ENCODE assay signal across 8 mouse cellular contexts in genomic region chr7:99828083-99828570, GRCm38 (mm10). TPM values are rescaled to one million over a fixed set of nuclear protein-coding genes. Genes with fewer than 3 reads are reported as not detected.
DNase-seq lines count a peak whose midpoint lies in the region; ATAC-seq and TF ChIP-seq lines count a peak whose summit lies in the region.

Gene Neu3, minus strand, starts transcription at chr7:99828417.

- H3K4me1 ChIP-seq in hindbrain, embryonic 10.5 days (replicated peaks): peaks cover 13% of the 10 kb centered on the region
- peaks cover 2% of the 10 kb centered on the region; the same call in 1 of the 2 replicates for H3K4me1 ChIP-seq in lung, postnatal 0 days (ENCODE audit: insufficient read depth, low read depth, low read length)

- H3K36me3 ChIP-seq in hindbrain, embryonic 10.5 days: no peaks in the 10 kb centered on the region
- H3K36me3 ChIP-seq in lung, postnatal 0 days (ENCODE audit: insufficient read depth, low read length): no peaks in the 10 kb centered on the region

- peak within 1 kb of the TSS; percentile 40 for H3K9ac ChIP-seq in lung, postnatal 0 days (replicated peaks; ENCODE audit: low read depth)

- TF ChIP-seq CTCF in lung, postnatal 0 days (IDR thresholded peaks at IDR 0.05): peak; percentile 58

- no peaks in the 10 kb centered on the region for H3K9me3 ChIP-seq in hindbrain, embryonic 10.5 days
- H3K9me3 ChIP-seq in lung, postnatal 0 days (ENCODE audit: low read length): no peaks in the 10 kb centered on the region

- WGBS in hindbrain, embryonic 10.5 days: under 1% methylated on average over 26 of the region's 26 CpGs
- 1% methylated on average over 26 of the region's 26 CpGs for WGBS in lung, postnatal 0 days

- no peaks in the 10 kb centered on the region for H3K27me3 ChIP-seq in hindbrain, embryonic 10.5 days (ENCODE audit: insufficient read depth, poor library complexity, severe bottlenecking)
- no peaks in the 10 kb centered on the region for H3K27me3 ChIP-seq in lung, postnatal 0 days (replicated peaks; ENCODE audit: insufficient read depth, low read length)

- peak within 1 kb of the TSS; percentile 59 for H3K4me2 ChIP-seq in lung, postnatal 0 days (replicated peaks; ENCODE audit: low read depth, low read length)

- peak within 1 kb of the TSS; percentile 87 for H3K27ac ChIP-seq in hindbrain, embryonic 10.5 days
- H3K27ac ChIP-seq in lung, postnatal 0 days (ENCODE audit: low read length): peak within 1 kb of the TSS; percentile 88

- peak; percentile 98 for ATAC-seq in frontal cortex, adult (ENCODE audit: low TSS enrichment)
- peak; percentile 100 for ATAC-seq in lung, postnatal 0 days

- TF ChIP-seq EP300 in lung, postnatal 0 days (IDR thresholded peaks at IDR 0.05): no peak

- peak within 1 kb of the TSS; percentile 62 for H3K4me3 ChIP-seq in hindbrain, embryonic 10.5 days
- peak within 1 kb of the TSS; percentile 47 for H3K4me3 ChIP-seq in lung, postnatal 0 days (ENCODE audit: low read depth, low read length)

- DNase-seq in MN1 (ENCODE audit: low spot score): peak; percentile 89
- DNase-seq in cerebellum, adult 9-10 months: peak; percentile 94
- peak; percentile 90 for DNase-seq in hindbrain, embryonic 10.5 days (ENCODE audit: low spot score)
- DNase-seq in layer of hippocampus, adult 9-11 months: peak; percentile 90
- peak; percentile 98 for DNase-seq in lung, postnatal 0 days (ENCODE audit: low spot score)
- DNase-seq in ovary, postnatal 14 days (ENCODE audit: low spot score): peak; percentile 93
- peak; percentile 98 for DNase-seq in thymus, postnatal 14 days

RNA-seq across cellular contexts. Expression of gene Neu3, which starts in this region (rescaled TPM):
- polyA plus RNA-seq in hindbrain, embryonic 10.5 days (2016; fragmentation: Nextera tagmentation; extraction: Ambion mirVana): 1.9 and 2.1 TPM in 2 replicates
- 5.8 and 7.6 TPM in 2 replicates for polyA plus RNA-seq in lung, postnatal 0 days (2015; fragmentation: Nextera tagmentation; extraction: Ambion mirVana)

Comparison
In these comparisons a context has a peak if more than half of its experiments do, and no peak if none do; other contexts are left out.
1. Peak in every context shown above with its lines: DNase-seq, ATAC-seq, H3K4me3 ChIP-seq and H3K27ac ChIP-seq.